Mouse (Mus musculus): ENCODE measurements around the gene Foxp1. TPM values are rescaled to one million over a fixed set of nuclear protein-coding genes. Genes with fewer than 3 reads are reported as not detected.

Foxp1 gene
- total RNA-seq, 4 experiments from 2014 or later: 27.2 to 37.3 (median 31.2) TPM

- DNase-seq (ENCODE audit: low spot score): peak; percentile 49
Observed at GRCm38 (mm10) chr6:99026635-99027541, 495.6 kb downstream of the Foxp1 start.

- DNase-seq (ENCODE audit: low spot score): no peak
Observed at GRCm38 (mm10) chr6:99026040-99026439, 496.5 kb downstream of the Foxp1 start.

GRCm38 (mm10) chr6:99024588-99024987 lies 497.9 kb downstream of the Foxp1 start:
- no peak for DNase-seq (ENCODE audit: low spot score)

GRCm38 (mm10) chr6:99020570-99021444 lies 501.7 kb downstream of the Foxp1 start:
- no peak for DNase-seq (ENCODE audit: low spot score)

- no peak for DNase-seq (ENCODE audit: low spot score)
Observed at GRCm38 (mm10) chr6:99019716-99020115, 502.8 kb downstream of the Foxp1 start.

- DNase-seq (ENCODE audit: low spot score): no peak
Observed at GRCm38 (mm10) chr6:99019266-99019665, 503.3 kb downstream of the Foxp1 start.

- no peak for DNase-seq (ENCODE audit: low spot score)
Observed at GRCm38 (mm10) chr6:99013866-99014502, 508.5 kb downstream of the Foxp1 start.

GRCm38 (mm10) chr6:99013119-99013865 lies 509.2 kb downstream of the Foxp1 start:
- no peak for DNase-seq (ENCODE audit: low spot score)

GRCm38 (mm10) chr6:99011895-99012584 lies 510.5 kb downstream of the Foxp1 start:
- peak; percentile 53 for DNase-seq (ENCODE audit: low spot score)

GRCm38 (mm10) chr6:99009771-99010170 lies 512.8 kb downstream of the Foxp1 start:
- DNase-seq (ENCODE audit: low spot score): no peak

- DNase-seq (ENCODE audit: low spot score): no peak
Observed at GRCm38 (mm10) chr6:99008565-99008964, 514.0 kb downstream of the Foxp1 start.

- no peak for DNase-seq (ENCODE audit: low spot score)
Observed at GRCm38 (mm10) chr6:99007542-99007941, 515.0 kb downstream of the Foxp1 start.

- DNase-seq (ENCODE audit: low spot score): no peak
Observed at GRCm38 (mm10) chr6:99004255-99004997, 518.1 kb downstream of the Foxp1 start.

GRCm38 (mm10) chr6:99003108-99003709 lies 519.3 kb downstream of the Foxp1 start:
- DNase-seq (ENCODE audit: low spot score): no peak

- DNase-seq (ENCODE audit: low spot score): no peak
Observed at GRCm38 (mm10) chr6:99001637-99002036, 520.9 kb downstream of the Foxp1 start.

GRCm38 (mm10) chr6:98998971-98999932 lies 523.3 kb downstream of the Foxp1 start:
- no peak for DNase-seq (ENCODE audit: low spot score)

GRCm38 (mm10) chr6:98997742-98998141 lies 524.8 kb downstream of the Foxp1 start:
- DNase-seq (ENCODE audit: low spot score): no peak

GRCm38 (mm10) chr6:98996822-98997221 lies 525.7 kb downstream of the Foxp1 start:
- no peak for DNase-seq (ENCODE audit: low spot score)

Data from heart, adult 8-10 months (tissue).